Mouse (Mus musculus): Measurements from ENCODE around the gene Kdm6b. TPM values are rescaled to one million over a fixed set of nuclear protein-coding genes. Genes with fewer than 3 reads are reported as not detected.
A peak's percentile ranks its signal among the peaks of the same experiment; 100 is the strongest.

Kdm6b gene
- total and polyA plus RNA-seq, 2 experiments from 2014 or later = 15.0 to 30.2 TPM

DNA sequence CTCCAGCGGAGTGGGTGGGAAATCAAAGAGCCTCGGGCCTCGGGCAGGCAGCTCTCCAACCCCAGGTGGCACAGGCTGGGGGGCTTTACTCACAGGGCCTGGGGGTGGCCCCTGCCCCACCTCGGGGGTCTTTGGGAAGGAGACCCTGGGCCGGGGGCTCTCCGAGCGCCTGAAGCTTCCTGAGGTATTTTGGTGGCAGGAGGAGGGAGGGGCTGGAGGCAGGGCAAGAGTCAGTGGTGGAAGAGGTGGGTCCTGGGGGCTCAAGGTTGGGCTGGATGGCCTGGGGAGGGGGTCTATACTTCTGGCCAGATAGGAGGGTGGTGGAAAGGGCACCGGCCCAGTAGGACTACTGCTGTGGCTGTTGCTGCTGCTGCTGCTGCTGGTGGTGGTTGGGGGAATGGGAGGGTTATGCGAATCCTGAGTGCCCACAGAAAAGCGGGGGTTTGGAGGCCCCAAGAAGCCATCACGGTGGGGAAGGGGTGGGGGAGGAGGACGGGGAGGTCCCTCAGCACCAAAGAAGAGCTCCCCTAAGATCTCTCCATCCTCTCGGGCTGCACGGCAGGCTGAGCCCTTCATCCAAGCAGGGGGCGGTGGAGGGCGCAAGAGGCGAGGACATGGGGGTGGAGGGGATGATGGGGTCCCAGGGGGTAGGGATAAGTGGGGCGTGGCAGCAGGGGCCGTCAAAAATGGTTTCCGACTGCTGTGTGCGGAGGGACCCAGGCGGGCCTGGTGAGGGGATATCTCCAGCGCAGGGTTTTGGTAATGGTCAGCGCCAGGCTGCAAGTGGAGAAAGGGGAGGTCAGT lies 7.9 kb downstream of the Kdm6b start:
- Histone ChIP-seq H3K9me3 (ENCODE audit: low read length) (no peaks in the 10 kb centered on the region), H3K4me1 (ENCODE audit: insufficient read depth) (no peaks in the 10 kb centered on the region; the same call in 1 of the 2 replicates), H3K4me2 (ENCODE audit: low read depth) (no peak overlapping the region), H3K27me3 (ENCODE audit: insufficient read depth, low read length) (no peaks in the 10 kb centered on the region), H3K9ac (no peak overlapping the region), H3K4me3 (ENCODE audit: low read depth, low read length) (no peak overlapping the region), H3K36me3 (ENCODE audit: insufficient read depth) (peaks cover 72% of the 10 kb centered on the region), H3K27ac (ENCODE audit: low read depth, low read length) (no peak overlapping the region)
- 91% methylated on average over 24 of the region's 24 CpGs for WGBS
- no peak for DNase-seq
- no peak for TF ChIP-seq CTCF (IDR thresholded peaks at IDR 0.05; ENCODE audit: low read depth)
- ATAC-seq = no peak

DNA sequence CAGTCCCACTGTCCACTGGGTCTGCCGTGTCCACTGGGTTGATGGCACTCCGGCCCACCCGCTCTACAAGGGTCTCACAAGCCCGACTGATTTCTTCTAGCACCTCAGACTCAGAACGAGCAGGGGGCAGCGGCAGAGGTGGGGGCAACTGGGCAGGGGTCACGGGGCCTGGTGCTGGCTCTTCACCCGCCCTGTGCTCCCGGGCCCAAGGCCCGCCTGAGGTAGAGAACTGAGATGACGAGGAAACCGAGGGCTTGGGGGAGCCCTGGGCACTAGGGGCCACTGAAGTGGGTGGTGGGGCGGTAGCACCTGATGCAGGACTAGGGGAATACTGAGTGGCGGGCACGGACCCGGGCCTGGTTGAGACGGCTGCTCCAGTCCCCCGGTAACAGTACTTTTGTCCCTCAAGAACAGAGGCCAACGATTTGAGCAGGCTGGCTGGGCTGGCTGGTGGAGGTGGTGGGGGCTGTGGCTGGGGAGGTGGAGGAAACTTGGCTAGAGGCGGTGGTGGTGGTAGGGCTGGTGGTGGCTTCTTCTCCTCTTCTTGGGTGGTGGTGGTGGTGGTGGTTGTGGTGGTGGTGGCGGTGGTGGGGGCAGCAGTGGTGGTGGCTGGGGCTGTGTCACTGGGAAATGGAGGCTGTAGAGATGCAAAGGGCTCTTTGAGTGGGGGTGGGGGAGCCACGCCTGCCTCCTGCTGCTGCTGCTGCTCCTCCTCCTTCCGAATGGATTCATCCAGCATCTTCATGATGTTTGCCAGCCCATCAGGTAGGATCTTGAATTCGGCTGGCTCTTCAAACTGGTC lies 8.7 kb downstream of the Kdm6b start:
- no peak for ATAC-seq
- Histone ChIP-seq H3K36me3 (ENCODE audit: insufficient read depth) (peaks cover 80% of the 10 kb centered on the region), H3K9ac (no peak overlapping the region), H3K4me3 (ENCODE audit: low read depth, low read length) (no peak overlapping the region), H3K27ac (ENCODE audit: low read depth, low read length) (no peak overlapping the region), H3K4me1 (ENCODE audit: insufficient read depth) (no peaks in the 10 kb centered on the region; the same call in 1 of the 2 replicates), H3K9me3 (ENCODE audit: low read length) (no peaks in the 10 kb centered on the region), H3K27me3 (ENCODE audit: insufficient read depth, low read length) (no peaks in the 10 kb centered on the region), H3K4me2 (ENCODE audit: low read depth) (no peak overlapping the region)
- no peak for TF ChIP-seq CTCF (IDR thresholded peaks at IDR 0.05; ENCODE audit: low read depth)
- DNase-seq = no peak
- 91% methylated on average over 24 of the region's 24 CpGs for WGBS

DNA sequence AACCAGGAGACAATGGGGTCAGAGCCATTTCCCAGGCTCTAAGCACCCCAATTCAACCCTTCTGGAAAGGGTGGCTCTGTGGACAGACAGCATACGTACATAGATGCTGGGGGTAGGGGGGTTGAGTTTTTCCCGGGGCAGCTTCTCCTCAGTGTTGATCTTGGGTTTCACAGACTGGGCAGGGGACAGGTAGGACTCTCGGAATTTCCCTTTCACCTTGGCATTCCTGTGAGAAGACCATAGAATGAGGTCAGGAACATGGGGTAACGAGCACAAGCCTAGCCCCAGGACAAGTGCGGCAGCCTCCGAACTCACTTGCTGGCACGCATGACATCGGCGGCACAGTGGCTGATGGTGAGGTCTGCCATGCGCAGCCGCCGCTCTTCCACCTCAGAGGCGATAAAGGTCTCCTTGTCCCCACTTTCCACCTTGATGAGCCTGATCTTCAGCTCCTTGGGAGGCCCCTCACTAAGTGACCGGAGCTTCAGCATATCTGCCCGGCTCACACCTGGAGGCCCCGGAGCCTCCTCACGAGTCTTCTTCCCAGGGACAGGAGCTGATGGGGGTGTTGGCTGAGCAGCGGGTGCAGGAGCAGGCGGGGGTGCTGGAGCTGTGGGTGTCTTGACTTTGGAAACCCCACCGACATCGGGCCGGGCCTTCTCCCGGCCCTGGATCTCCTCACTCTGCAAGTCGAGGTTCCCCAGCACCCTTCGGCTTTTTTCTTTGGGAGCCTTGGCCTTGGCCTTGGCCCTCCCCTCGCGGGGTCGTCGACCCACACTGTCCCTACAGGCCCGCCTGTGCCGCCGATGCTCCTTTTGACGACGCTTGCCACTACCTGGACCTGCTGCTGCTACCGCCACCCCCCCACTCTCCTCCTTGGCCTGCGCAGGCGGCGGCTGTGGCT lies 9.5 kb downstream of the Kdm6b start:
- WGBS = 91% methylated on average over 34 of the region's 38 CpGs
- no peak for ATAC-seq
- Histone ChIP-seq H3K4me2 (ENCODE audit: low read depth) (no peak overlapping the region), H3K9ac (no peak overlapping the region), H3K27ac (ENCODE audit: low read depth, low read length) (no peak overlapping the region), H3K36me3 (ENCODE audit: insufficient read depth) (peaks cover 86% of the 10 kb centered on the region), H3K9me3 (ENCODE audit: low read length) (no peaks in the 10 kb centered on the region), H3K27me3 (ENCODE audit: insufficient read depth, low read length) (no peaks in the 10 kb centered on the region), H3K4me1 (ENCODE audit: insufficient read depth) (no peaks in the 10 kb centered on the region; the same call in 1 of the 2 replicates), H3K4me3 (ENCODE audit: low read depth, low read length) (no peak overlapping the region)
- TF ChIP-seq CTCF (IDR thresholded peaks at IDR 0.05; ENCODE audit: low read depth) = no peak
- DNase-seq = no peak

DNA sequence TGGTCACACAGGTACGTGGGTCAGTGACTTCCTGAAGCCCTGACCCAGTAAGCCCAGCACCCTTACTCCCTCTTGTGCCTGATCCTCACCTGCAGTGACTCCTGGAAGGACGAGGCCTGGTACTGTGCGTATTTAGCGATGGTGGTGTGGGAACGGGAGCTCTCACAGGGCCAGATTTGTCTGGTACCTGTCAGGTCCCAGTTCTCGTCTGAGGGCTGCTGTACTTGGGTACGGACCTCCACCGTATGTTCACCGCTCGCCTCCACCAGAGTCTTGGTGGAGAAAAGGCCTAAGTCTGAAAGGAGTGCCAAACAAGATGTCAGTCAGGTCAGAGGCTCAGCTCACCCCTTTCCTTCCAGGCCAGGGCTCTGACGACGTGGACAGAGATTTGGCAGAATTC lies 11.5 kb downstream of the Kdm6b start:
- TF ChIP-seq CTCF (IDR thresholded peaks at IDR 0.05; ENCODE audit: low read depth) = no peak
- no peak overlapping the region for H3K4me2 ChIP-seq (ENCODE audit: low read depth)
- no peak overlapping the region for H3K4me3 ChIP-seq (ENCODE audit: low read depth, low read length)
- 87% methylated on average over 12 of the region's 12 CpGs for WGBS
- H3K27ac ChIP-seq (ENCODE audit: low read depth, low read length) = no peak overlapping the region
- H3K9ac ChIP-seq = no peak overlapping the region
- no peaks in the 10 kb centered on the region for H3K27me3 ChIP-seq (ENCODE audit: insufficient read depth, low read length)
- DNase-seq = no peak
- H3K36me3 ChIP-seq (ENCODE audit: insufficient read depth) = peaks cover 76% of the 10 kb centered on the region
- H3K9me3 ChIP-seq (ENCODE audit: low read length) = no peaks in the 10 kb centered on the region
- no peaks in the 10 kb centered on the region for H3K4me1 ChIP-seq (ENCODE audit: insufficient read depth)
- ATAC-seq = no peak

DNA sequence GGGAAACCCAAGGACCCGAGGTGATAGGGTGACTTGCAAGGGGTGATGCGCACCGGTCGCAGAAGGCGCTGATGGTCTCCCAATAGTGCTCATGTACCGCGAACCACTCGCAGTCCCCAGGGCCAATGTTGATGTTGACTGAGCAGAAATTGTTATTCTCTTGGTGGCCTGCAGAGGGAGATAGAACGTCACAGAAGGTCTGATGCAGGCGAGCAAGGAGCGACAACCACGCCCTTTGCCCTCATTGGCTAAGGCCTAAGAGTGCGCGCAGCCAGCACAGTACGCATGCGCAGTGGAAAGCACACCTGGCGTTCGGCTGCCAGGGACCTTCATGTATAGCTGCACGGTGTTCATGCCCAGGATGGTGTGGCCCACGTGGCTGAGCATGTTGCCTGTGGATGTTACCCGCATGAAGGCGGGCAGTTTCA lies 12.3 kb downstream of the Kdm6b start:
- Histone ChIP-seq H3K36me3 (ENCODE audit: insufficient read depth) (peaks cover 69% of the 10 kb centered on the region), H3K9ac (no peak overlapping the region), H3K27me3 (ENCODE audit: insufficient read depth, low read length) (no peaks in the 10 kb centered on the region), H3K4me1 (ENCODE audit: insufficient read depth) (0 out of 2 replicates have a peak, but pooled peaks cover 6% of the 10 kb centered on the region), H3K4me3 (ENCODE audit: low read depth, low read length) (no peak overlapping the region), H3K4me2 (ENCODE audit: low read depth) (no peak overlapping the region), H3K27ac (ENCODE audit: low read depth, low read length) (peak overlapping the region; percentile 5; the same call in 1 of the 2 replicates), H3K9me3 (ENCODE audit: low read length) (no peaks in the 10 kb centered on the region)
- TF ChIP-seq CTCF (IDR thresholded peaks at IDR 0.05; ENCODE audit: low read depth) = peak; percentile 96
- DNase-seq = peak; percentile 95
- WGBS = 19% methylated on average over 22 of the region's 22 CpGs
- ATAC-seq = peak; percentile 83

DNA sequence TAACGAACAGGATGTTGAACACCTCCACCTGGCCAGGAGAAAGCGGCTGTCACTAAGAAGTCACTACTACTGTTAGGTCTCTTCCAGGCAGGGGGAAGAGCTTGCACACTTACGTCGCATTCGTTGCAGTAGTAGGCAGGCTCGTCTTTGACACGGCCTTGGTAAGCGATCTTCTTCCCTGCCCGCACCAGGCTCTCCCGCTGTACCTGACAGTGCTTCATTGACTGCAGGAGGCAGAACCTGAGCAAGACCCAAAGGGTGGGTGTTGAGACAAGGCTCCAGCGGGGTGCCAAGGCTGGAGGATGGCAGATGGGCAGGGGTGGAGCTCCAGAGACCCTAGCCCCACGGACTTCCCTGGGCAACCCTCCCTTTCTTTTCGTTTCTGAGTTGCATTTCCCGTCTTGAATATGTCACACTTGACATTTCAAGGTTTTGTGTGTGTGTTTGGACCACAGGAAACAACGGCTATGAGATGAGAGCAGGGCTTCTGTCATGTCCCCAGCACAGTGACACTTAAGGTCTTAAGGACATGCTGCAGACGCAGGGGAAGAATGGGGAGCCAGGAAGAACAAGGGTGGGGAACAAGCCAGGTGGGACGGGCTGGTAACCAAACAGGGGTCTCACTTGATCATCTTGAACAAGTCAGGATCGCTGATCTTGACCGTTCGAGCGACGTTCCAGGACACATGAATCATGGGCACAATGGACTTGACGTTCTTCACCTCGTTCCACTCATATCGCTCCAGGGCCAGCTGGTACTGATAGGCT lies 13.2 kb downstream of the Kdm6b start:
- Histone ChIP-seq H3K9ac (no peak overlapping the region), H3K36me3 (ENCODE audit: insufficient read depth) (peaks cover 59% of the 10 kb centered on the region), H3K4me3 (ENCODE audit: low read depth, low read length) (no peak overlapping the region), H3K9me3 (ENCODE audit: low read length) (no peaks in the 10 kb centered on the region), H3K27ac (ENCODE audit: low read depth, low read length) (0 out of 2 replicates have a peak overlapping the region, but pooled peaks have one; percentile 35), H3K4me1 (ENCODE audit: insufficient read depth) (0 out of 2 replicates have a peak, but pooled peaks cover 6% of the 10 kb centered on the region), H3K4me2 (ENCODE audit: low read depth) (no peak overlapping the region), H3K27me3 (ENCODE audit: insufficient read depth, low read length) (no peaks in the 10 kb centered on the region)
- 78% methylated on average over 25 of the region's 25 CpGs for WGBS
- DNase-seq (peak; percentile 49), ATAC-seq (no peak)
- TF ChIP-seq CTCF (IDR thresholded peaks at IDR 0.05; ENCODE audit: low read depth) = no peak
